Mouse (Mus musculus): Measurements from ENCODE around the gene Myof. TPM values are rescaled to one million over a fixed set of nuclear protein-coding genes. Genes with fewer than 3 reads are reported as not detected.

The Myof gene
- polyA plus RNA-seq, 1 experiment from 2014 or later = 24.6 TPM

DNA sequence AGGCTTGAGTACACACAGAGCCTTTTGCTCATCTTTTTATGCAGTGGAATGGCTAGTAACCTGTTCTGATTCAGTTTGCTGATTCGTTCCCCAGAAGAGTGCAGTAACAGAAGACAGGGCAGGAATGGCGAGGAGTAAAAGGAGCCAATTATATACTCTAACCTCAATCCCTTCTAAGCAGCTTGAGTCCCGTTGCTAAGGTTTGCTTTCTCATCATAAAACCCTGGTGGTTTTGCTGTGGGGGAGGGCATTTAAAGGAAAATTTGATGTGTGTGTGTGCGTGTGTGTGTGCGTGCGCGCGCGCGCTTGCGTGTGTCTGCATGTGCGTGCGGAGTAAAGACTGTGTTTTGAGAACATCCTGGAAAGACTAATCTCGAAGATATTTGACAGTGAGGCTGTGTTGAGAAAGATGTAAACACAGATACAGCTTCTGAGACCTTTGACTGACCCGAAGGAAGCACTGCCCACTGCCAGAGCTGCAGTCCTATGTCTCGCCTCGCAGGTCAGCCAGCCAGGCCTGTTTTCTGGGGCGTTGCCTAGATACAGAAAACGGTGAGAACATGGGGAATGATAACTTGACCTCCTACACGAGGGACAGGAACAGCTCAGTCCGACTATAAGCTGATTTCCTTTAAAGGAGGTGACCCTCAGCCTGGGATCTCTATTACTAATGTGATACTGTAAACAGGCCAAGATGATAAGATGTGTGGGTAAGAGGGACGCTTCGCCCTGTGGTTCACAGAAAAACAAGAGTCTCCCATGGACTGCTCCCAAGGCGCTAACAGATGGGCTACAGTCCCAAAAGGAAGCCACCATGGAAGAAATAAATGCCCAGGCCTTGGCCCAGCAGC is 39.5 kb downstream of the Myof start:
- WGBS = 71% methylated on average over 24 of the region's 24 CpGs
- Histone ChIP-seq H3K4me2 (ENCODE audit: low read depth, low read length) (no peak overlapping the region), H3K9me3 (ENCODE audit: control insufficient read depth, low read length) (peaks cover 3% of the 10 kb centered on the region; the same call in 1 of the 2 replicates), H3K27me3 (replicated peaks; ENCODE audit: control insufficient read depth, insufficient read depth, low read length) (no peaks in the 10 kb centered on the region), H3K36me3 (ENCODE audit: control insufficient read depth, insufficient read depth, low read length) (no peaks in the 10 kb centered on the region), H3K9ac (ENCODE audit: low read depth, low read length) (0 out of 2 replicates have a peak overlapping the region, but pooled peaks have one; percentile 0), H3K27ac (replicated peaks; ENCODE audit: low read depth, low read length) (peak overlapping the region; percentile 61; the same call in 1 of the 2 replicates), H3K4me1 (ENCODE audit: control insufficient read depth, insufficient read depth, low read length) (peaks cover 6% of the 10 kb centered on the region; the same call in 1 of the 2 replicates), H3K4me3 (ENCODE audit: low read depth, low read length) (no peak overlapping the region)
- DNase-seq (ENCODE audit: low spot score) = peak; percentile 15
- ATAC-seq (ENCODE audit: low read depth) = no peak

GRCm38 (mm10) chr19:38002816-38003215 is 40.6 kb downstream of the Myof start:
- no peak for ATAC-seq (ENCODE audit: low read depth)
- H3K9me3 ChIP-seq (ENCODE audit: control insufficient read depth, low read length) = 0 out of 2 replicates have a peak, but pooled peaks cover under 1% of the 10 kb centered on the region

DNA sequence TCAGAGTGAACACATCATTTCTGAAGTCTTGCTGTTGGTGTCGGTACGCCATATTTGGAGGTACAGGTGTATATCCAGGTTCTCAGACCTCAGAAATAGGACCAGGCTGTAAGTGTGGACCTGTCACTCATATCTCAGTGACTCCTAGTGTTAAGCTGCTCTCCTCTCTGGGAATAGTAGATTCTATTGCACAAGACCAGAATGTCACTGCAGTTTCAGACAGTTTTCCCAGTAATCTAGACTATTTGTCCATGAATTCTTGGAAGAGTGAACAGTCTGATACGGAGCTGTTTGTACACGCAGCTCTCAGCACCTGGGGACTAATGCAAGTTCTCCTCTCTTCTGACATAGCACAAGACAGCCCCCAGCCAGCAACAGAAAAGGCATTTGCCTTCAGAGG is 42.4 kb downstream of the Myof start:
- H3K9me3 ChIP-seq (ENCODE audit: control insufficient read depth, low read length) = no peaks in the 10 kb centered on the region
- H3K4me2 ChIP-seq (ENCODE audit: low read depth, low read length) = no peak overlapping the region
- no peaks in the 10 kb centered on the region for H3K36me3 ChIP-seq (ENCODE audit: control insufficient read depth, insufficient read depth, low read length)
- peaks cover 6% of the 10 kb centered on the region; the same call in 1 of the 2 replicates for H3K4me1 ChIP-seq (ENCODE audit: control insufficient read depth, insufficient read depth, low read length)
- no peak overlapping the region for H3K4me3 ChIP-seq (ENCODE audit: low read depth, low read length)
- ATAC-seq (ENCODE audit: low read depth) (no peak), DNase-seq (ENCODE audit: low spot score) (no peak)
- 95% methylated on average over 4 of the region's 4 CpGs for WGBS
- H3K9ac ChIP-seq (ENCODE audit: low read depth, low read length) = no peak overlapping the region
- H3K27me3 ChIP-seq (replicated peaks; ENCODE audit: control insufficient read depth, insufficient read depth, low read length) = no peaks in the 10 kb centered on the region
- no peak overlapping the region for H3K27ac ChIP-seq (replicated peaks; ENCODE audit: low read depth, low read length)

More at GRCm38 (mm10) chr19:38002816-38003215, 40.6 kb downstream of the Myof start:
- Histone ChIP-seq H3K4me1 (ENCODE audit: control insufficient read depth, insufficient read depth, low read length) (peaks cover 6% of the 10 kb centered on the region; the same call in 1 of the 2 replicates), H3K4me3 (ENCODE audit: low read depth, low read length) (no peak overlapping the region), H3K27ac (replicated peaks; ENCODE audit: low read depth, low read length) (no peak overlapping the region), H3K9ac (ENCODE audit: low read depth, low read length) (no peak overlapping the region), H3K4me2 (ENCODE audit: low read depth, low read length) (no peak overlapping the region), H3K27me3 (replicated peaks; ENCODE audit: control insufficient read depth, insufficient read depth, low read length) (no peaks in the 10 kb centered on the region), H3K36me3 (ENCODE audit: control insufficient read depth, insufficient read depth, low read length) (no peaks in the 10 kb centered on the region)
- DNase-seq (ENCODE audit: low spot score) = no peak
- WGBS = 75% methylated on average over 4 of the region's 4 CpGs

DNA sequence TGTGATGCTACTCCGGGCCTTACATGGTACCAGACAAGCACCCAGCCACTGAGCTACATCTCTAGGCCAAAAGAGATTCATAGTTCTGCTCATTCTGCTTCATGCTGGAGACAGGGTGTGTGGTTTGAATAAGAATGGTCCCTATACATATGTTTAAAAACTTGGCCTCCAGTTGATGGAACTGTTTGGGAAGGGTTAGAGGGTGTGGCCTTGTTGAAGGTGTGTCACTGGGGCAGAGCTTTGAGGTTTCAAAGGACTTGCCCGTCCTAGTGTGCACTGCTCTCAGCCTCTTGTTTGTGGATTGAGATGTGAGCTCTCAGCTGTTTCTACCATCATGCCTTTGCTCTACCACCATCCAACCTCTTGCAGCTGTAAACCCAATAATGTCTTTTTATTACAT is 43.4 kb downstream of the Myof start:
- peaks cover 3% of the 10 kb centered on the region; the same call in 1 of the 2 replicates for H3K4me1 ChIP-seq (ENCODE audit: control insufficient read depth, insufficient read depth, low read length)
- H3K27ac ChIP-seq (replicated peaks; ENCODE audit: low read depth, low read length) = no peak overlapping the region
- no peak overlapping the region for H3K4me2 ChIP-seq (ENCODE audit: low read depth, low read length)
- no peak overlapping the region for H3K9ac ChIP-seq (ENCODE audit: low read depth, low read length)
- DNase-seq (ENCODE audit: low spot score) (no peak), ATAC-seq (ENCODE audit: low read depth) (no peak)
- no peaks in the 10 kb centered on the region for H3K27me3 ChIP-seq (replicated peaks; ENCODE audit: control insufficient read depth, insufficient read depth, low read length)
- no peaks in the 10 kb centered on the region for H3K9me3 ChIP-seq (ENCODE audit: control insufficient read depth, low read length)
- H3K4me3 ChIP-seq (ENCODE audit: low read depth, low read length) = no peak overlapping the region
- 89% methylated on average over 2 of the region's 2 CpGs for WGBS
- no peaks in the 10 kb centered on the region for H3K36me3 ChIP-seq (ENCODE audit: control insufficient read depth, insufficient read depth, low read length)

- DNase-seq (ENCODE audit: low spot score) = no peak
- Histone ChIP-seq H3K4me2 (ENCODE audit: low read depth, low read length) (no peak overlapping the region), H3K9me3 (ENCODE audit: control insufficient read depth, low read length) (no peaks in the 10 kb centered on the region), H3K9ac (ENCODE audit: low read depth, low read length) (no peak overlapping the region), H3K4me3 (ENCODE audit: low read depth, low read length) (no peak overlapping the region), H3K36me3 (ENCODE audit: control insufficient read depth, insufficient read depth, low read length) (peaks cover 4% of the 10 kb centered on the region; the same call in 1 of the 2 replicates), H3K4me1 (ENCODE audit: control insufficient read depth, insufficient read depth, low read length) (no peaks in the 10 kb centered on the region), H3K27me3 (replicated peaks; ENCODE audit: control insufficient read depth, insufficient read depth, low read length) (no peaks in the 10 kb centered on the region), H3K27ac (replicated peaks; ENCODE audit: low read depth, low read length) (no peak overlapping the region)
- WGBS = 74% methylated on average over 3 of the region's 3 CpGs
- no peak for ATAC-seq (ENCODE audit: low read depth)
Measured at GRCm38 (mm10) chr19:37994301-37994700, 49.1 kb downstream of the Myof start.

DNA sequence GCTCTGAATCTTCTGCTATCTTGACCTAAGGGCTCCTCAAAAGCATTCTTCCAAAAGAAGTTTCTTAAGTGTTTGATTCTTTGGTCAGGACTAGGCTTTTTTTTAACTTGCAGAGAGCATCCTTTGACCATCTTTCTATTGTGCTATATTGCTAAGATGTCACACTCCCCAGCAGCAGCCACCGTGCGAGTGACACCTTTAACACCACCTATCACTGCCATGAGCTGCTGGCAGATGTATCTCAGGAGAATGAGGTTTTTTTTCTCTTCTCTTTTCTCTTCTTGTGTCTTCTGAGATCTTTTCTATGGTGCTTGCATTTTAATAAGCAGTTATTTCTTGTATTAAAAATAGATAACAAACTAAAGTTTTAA is 51.2 kb downstream of the Myof start:
- no peaks in the 10 kb centered on the region for H3K9me3 ChIP-seq (ENCODE audit: control insufficient read depth, low read length)
- no peak overlapping the region for H3K4me2 ChIP-seq (ENCODE audit: low read depth, low read length)
- H3K27ac ChIP-seq (replicated peaks; ENCODE audit: low read depth, low read length) = no peak overlapping the region
- peaks cover 4% of the 10 kb centered on the region; the same call in 1 of the 2 replicates for H3K36me3 ChIP-seq (ENCODE audit: control insufficient read depth, insufficient read depth, low read length)
- H3K9ac ChIP-seq (ENCODE audit: low read depth, low read length) = no peak overlapping the region
- WGBS = 88% methylated on average over 2 of the region's 2 CpGs
- no peaks in the 10 kb centered on the region for H3K27me3 ChIP-seq (replicated peaks; ENCODE audit: control insufficient read depth, insufficient read depth, low read length)
- ATAC-seq (ENCODE audit: low read depth) (no peak), DNase-seq (ENCODE audit: low spot score) (no peak)
- H3K4me1 ChIP-seq (ENCODE audit: control insufficient read depth, insufficient read depth, low read length) = no peaks in the 10 kb centered on the region
- H3K4me3 ChIP-seq (ENCODE audit: low read depth, low read length) = no peak overlapping the region

- Histone ChIP-seq H3K27ac (replicated peaks; ENCODE audit: low read depth, low read length) (no peak overlapping the region), H3K4me3 (ENCODE audit: low read depth, low read length) (no peak overlapping the region), H3K9ac (ENCODE audit: low read depth, low read length) (no peak overlapping the region), H3K36me3 (ENCODE audit: control insufficient read depth, insufficient read depth, low read length) (peaks cover 4% of the 10 kb centered on the region; the same call in 1 of the 2 replicates), H3K9me3 (ENCODE audit: control insufficient read depth, low read length) (no peaks in the 10 kb centered on the region), H3K27me3 (replicated peaks; ENCODE audit: control insufficient read depth, insufficient read depth, low read length) (no peaks in the 10 kb centered on the region), H3K4me1 (ENCODE audit: control insufficient read depth, insufficient read depth, low read length) (no peaks in the 10 kb centered on the region), H3K4me2 (ENCODE audit: low read depth, low read length) (no peak overlapping the region)
- DNase-seq (ENCODE audit: low spot score) (peak; percentile 76), ATAC-seq (ENCODE audit: low read depth) (0 out of 2 replicates have a peak, but pooled peaks have one; percentile 15)
- WGBS = 41% methylated on average over 7 of the region's 7 CpGs
Measured at GRCm38 (mm10) chr19:37991399-37992183, 51.8 kb downstream of the Myof start.

DNA sequence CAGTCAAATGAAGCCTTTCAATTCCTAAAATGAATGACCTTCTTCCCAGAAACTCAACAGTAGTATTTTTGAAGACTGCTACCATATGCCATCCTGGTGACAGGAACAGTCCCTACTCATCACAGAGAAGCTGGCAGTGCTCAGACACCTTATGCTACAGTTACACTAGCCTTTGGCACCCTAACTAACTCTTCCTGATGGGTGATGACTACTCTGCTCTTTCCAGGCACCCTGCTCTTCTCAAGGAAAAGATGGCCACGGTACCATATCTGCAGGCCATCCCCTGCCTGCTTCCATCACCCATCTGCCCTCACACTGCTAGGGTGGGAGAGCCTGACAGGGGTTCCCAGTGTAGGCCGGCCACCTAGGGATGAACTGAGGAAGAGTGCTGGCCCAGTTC is 53.4 kb downstream of the Myof start:
- Histone ChIP-seq H3K4me2 (ENCODE audit: low read depth, low read length) (no peak overlapping the region), H3K4me1 (ENCODE audit: control insufficient read depth, insufficient read depth, low read length) (no peaks in the 10 kb centered on the region), H3K9ac (ENCODE audit: low read depth, low read length) (no peak overlapping the region), H3K27me3 (replicated peaks; ENCODE audit: control insufficient read depth, insufficient read depth, low read length) (no peaks in the 10 kb centered on the region), H3K9me3 (ENCODE audit: control insufficient read depth, low read length) (no peaks in the 10 kb centered on the region), H3K27ac (replicated peaks; ENCODE audit: low read depth, low read length) (no peak overlapping the region), H3K4me3 (ENCODE audit: low read depth, low read length) (no peak overlapping the region), H3K36me3 (ENCODE audit: control insufficient read depth, insufficient read depth, low read length) (peaks cover 4% of the 10 kb centered on the region; the same call in 1 of the 2 replicates)
- DNase-seq (ENCODE audit: low spot score) = no peak
- ATAC-seq (ENCODE audit: low read depth) = no peak
- 72% methylated on average over 2 of the region's 2 CpGs for WGBS

Measured in embryonic facial prominence, embryonic 14.5 days (tissue).